Mouse (Mus musculus) heart, postnatal 0 days (tissue): ENCODE data around the gene Mgat3.

Source experiments
- CTCF ChIP-seq: IDR thresholded peaks from 2 replicates; pipeline ENCODE4 v1.5.1; 2016; ENCODE audit warnings: antibody characterized with exemption, control low read depth, low read depth
- EP300 ChIP-seq: IDR thresholded peaks from 2 replicates; pipeline ENCODE4 v1.6.1; 2016; ENCODE audit warnings: antibody characterized with exemption, low read depth

GRCm38 (mm10) chr15:80149517-80149916 is 24.0 kb upstream of the Mgat3 start:
- no peak for TF ChIP-seq CTCF
- TF ChIP-seq EP300 = no peak
